Mouse (Mus musculus): ENCODE measurements at regions not wholly inside any gene's neighbourhood (a gene's known extent, or its start where the extent isn't known, plus 50 kb on each side); places are given as distances from the start of the nearest gene placed in this dataset.

DNA sequence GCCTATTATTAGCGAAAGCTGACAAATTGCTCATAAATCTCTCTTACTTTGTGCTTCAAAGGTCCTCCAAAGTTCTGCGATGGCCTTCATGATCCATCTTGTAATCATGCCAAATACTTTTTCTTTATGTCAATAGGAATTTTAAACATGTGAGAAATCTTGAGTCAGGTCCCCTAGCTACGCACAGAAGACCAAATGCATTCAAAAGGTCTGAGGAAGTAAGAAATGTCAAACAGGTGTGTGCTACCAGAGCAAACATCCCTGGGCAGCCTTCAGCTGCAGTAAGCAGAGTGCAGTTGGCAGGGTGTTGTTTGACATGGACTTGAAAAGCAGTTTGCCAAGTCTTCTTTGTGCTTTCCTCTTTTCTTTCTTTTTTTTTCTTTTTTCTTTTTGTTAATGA lies 125.2 kb upstream of the Pkn2 start:
- no peak for DNase-seq (ENCODE audit: low read depth, low spot score)
- TF ChIP-seq POLR2A (IDR thresholded peaks at IDR 0.05; ENCODE audit: control insufficient read depth in 1 of 2, insufficient read depth in 1 of 2, low read depth in 1 of 2, low read length in 2 of 2, poor library complexity in 1 of 2) (no peak), HCFC1 (IDR thresholded peaks at IDR 0.05; ENCODE audit: low read depth, low read length) (no peak), ETS1 (IDR thresholded peaks at IDR 0.05; ENCODE audit: low read depth, low read length) (no peak), GABPA (IDR thresholded peaks at IDR 0.05; ENCODE audit: low read depth, low read length) (no peak), BHLHE40 (IDR thresholded peaks at IDR 0.05; ENCODE audit: borderline replicate concordance, low read depth, low read length) (no peak), TCF12 (IDR thresholded peaks at IDR 0.05; ENCODE audit: low read depth, low read length) (no peak), ZKSCAN1 (IDR thresholded peaks at IDR 0.05; ENCODE audit: low read depth, low read length) (no peak), RAD21 (IDR thresholded peaks at IDR 0.05; ENCODE audit: low read depth, low read length) (no peak), EP300 (IDR thresholded peaks at IDR 0.05; ENCODE audit: low read depth in 1 of 2, low read length in 2 of 2) (no peak), SIN3A (IDR thresholded peaks at IDR 0.05; ENCODE audit: low read length) (no peak), E2F4 (IDR thresholded peaks at IDR 0.05; ENCODE audit: borderline replicate concordance, low read depth, low read length) (no peak), ZMIZ1 (IDR thresholded peaks at IDR 0.05; ENCODE audit: low read depth, low read length) (no peak), SMC3 (IDR thresholded peaks at IDR 0.05; ENCODE audit: low read depth, low read length) (no peak)
- Histone ChIP-seq H3K27me3 (ENCODE audit: control insufficient read depth in 1 of 2, insufficient read depth in 2 of 2, low read length in 2 of 2) (no peaks in the 10 kb centered on the region), H3K27ac (ENCODE audit: control insufficient read depth, low read depth, low read length) (no peak overlapping the region), H3K79me2 (ENCODE audit: control insufficient read depth, insufficient read depth, low read length, poor library complexity) (no peaks in the 10 kb centered on the region), H3K9me3 (replicated peaks; ENCODE audit: insufficient read depth, low read length) (no peaks in the 10 kb centered on the region), H3K9ac (ENCODE audit: control insufficient read depth, low read depth, low read length, poor library complexity, severe bottlenecking) (no peak overlapping the region), H3K4me1 (ENCODE audit: control insufficient read depth in 1 of 2, insufficient read depth in 2 of 2, low read length in 2 of 2) (no peaks in the 10 kb centered on the region), H3K36me3 (ENCODE audit: control insufficient read depth in 1 of 2, insufficient read depth in 2 of 2, low read length in 2 of 2) (no peaks in the 10 kb centered on the region), H3K4me3 (ENCODE audit: control insufficient read depth in 1 of 2, insufficient read depth in 1 of 2, low read depth in 2 of 2, low read length in 2 of 2) (no peak overlapping the region)

DNA sequence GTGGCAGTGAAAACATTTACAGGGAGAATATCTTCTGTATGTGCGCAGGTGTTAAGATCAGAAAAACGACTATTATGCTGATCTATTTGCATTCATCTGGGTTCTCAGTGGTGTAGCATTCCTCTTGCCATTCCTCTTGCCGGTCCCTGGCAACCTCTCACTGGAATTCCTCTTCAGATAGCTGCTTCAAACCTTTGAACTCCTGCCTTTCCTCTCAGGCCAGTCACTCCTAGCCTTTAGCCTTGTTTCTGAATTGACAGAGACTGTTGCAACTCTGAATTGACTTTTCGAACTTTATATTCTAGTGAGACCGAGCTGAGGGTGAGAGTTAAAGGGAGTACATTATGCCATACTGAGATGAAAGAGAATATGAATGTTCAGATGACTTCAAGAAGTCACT lies 120.1 kb upstream of the Pkn2 start:
- H3K4me3 ChIP-seq (ENCODE audit: control insufficient read depth in 1 of 2, insufficient read depth in 1 of 2, low read depth in 2 of 2, low read length in 2 of 2), result no peak overlapping the region
- no peaks in the 10 kb centered on the region for H3K4me1 ChIP-seq (ENCODE audit: control insufficient read depth in 1 of 2, insufficient read depth in 2 of 2, low read length in 2 of 2)
- no peaks in the 10 kb centered on the region for H3K79me2 ChIP-seq (ENCODE audit: control insufficient read depth, insufficient read depth, low read length, poor library complexity)
- TF ChIP-seq ZC3H11A (IDR thresholded peaks at IDR 0.05; ENCODE audit: low read depth, low read length) (no peak), POLR2AphosphoS2 (IDR thresholded peaks at IDR 0.05; ENCODE audit: low read length) (no peak)
- H3K9me3 ChIP-seq (replicated peaks; ENCODE audit: insufficient read depth, low read length), result no peaks in the 10 kb centered on the region
- no peak for DNase-seq (ENCODE audit: low read depth, low spot score)
- H3K36me3 ChIP-seq (ENCODE audit: control insufficient read depth in 1 of 2, insufficient read depth in 2 of 2, low read length in 2 of 2), result no peaks in the 10 kb centered on the region
- no peaks in the 10 kb centered on the region for H3K27me3 ChIP-seq (ENCODE audit: control insufficient read depth in 1 of 2, insufficient read depth in 2 of 2, low read length in 2 of 2)
- no peak overlapping the region for H3K27ac ChIP-seq (ENCODE audit: control insufficient read depth, low read depth, low read length)
- no peak overlapping the region for H3K9ac ChIP-seq (ENCODE audit: control insufficient read depth, low read depth, low read length, poor library complexity, severe bottlenecking)
